Mouse (Mus musculus) myocyte (in vitro differentiated cells): ENCODE data around the gene Slc7a8. TPM values are rescaled to one million over a fixed set of nuclear protein-coding genes. Genes with fewer than 3 reads are reported as not detected.

Experiments used
- H3K27me3 ChIP-seq: one replicate; pipeline ENCODE4 v1.6.1; 2011; ENCODE audit not compliant: control insufficient read depth, insufficient read depth, insufficient read length
- H3K36me3 ChIP-seq: one replicate; pipeline ENCODE4 v1.6.1; 2011; ENCODE audit not compliant: control insufficient read depth, insufficient read depth
- H3K4me2 ChIP-seq: one replicate; pipeline ENCODE4 v1.6.1; 2011; ENCODE audit warnings: low read depth, control low read depth
- H3K4me3 ChIP-seq: one replicate; pipeline ENCODE4 v1.5.1; 2011; ENCODE audit warnings: mild to moderate bottlenecking, control low read depth, moderate library complexity
- H3K79me2 ChIP-seq: one replicate; pipeline ENCODE4 v1.6.1; 2011; ENCODE audit not compliant: control insufficient read depth, insufficient read depth
- H3ac ChIP-seq: one replicate; pipeline ENCODE4 v1.6.1; 2011; ENCODE audit not compliant: control insufficient read depth, insufficient read length
- CEBPB ChIP-seq: IDR thresholded peaks from 2 replicates; pipeline ENCODE4 v1.6.1; 2011; ENCODE audit warnings: mild to moderate bottlenecking, moderate library complexity; ENCODE audit not compliant: poor library complexity, insufficient read depth, severe bottlenecking
- E2F4 ChIP-seq: IDR thresholded peaks from one replicate; pipeline ENCODE4 v1.6.1; 2011; ENCODE audit warnings: mild to moderate bottlenecking, control low read depth, moderate library complexity; ENCODE audit not compliant: insufficient read depth
- MAX ChIP-seq: IDR thresholded peaks from one replicate; pipeline ENCODE4 v1.6.1; 2011; ENCODE audit warnings: low read depth, mild to moderate bottlenecking, control low read depth
- MYOD1 ChIP-seq, 3 experiments: IDR thresholded peaks; one replicate each; pipeline ENCODE4 v1.6.1; 2011; ENCODE audit warnings: control low read depth in 2 of 3, low read depth in 2 of 3, mild to moderate bottlenecking in 2 of 3, moderate library complexity in 1 of 3; ENCODE audit not compliant: insufficient read length in 2 of 3, control insufficient read depth in 1 of 3
- MYOG ChIP-seq, 3 experiments: IDR thresholded peaks; one replicate each; pipeline ENCODE4 v1.6.1; 2011; ENCODE audit warnings: control low read depth in 2 of 3, low read depth in 2 of 3, mild to moderate bottlenecking in 2 of 3; ENCODE audit not compliant: insufficient read length in 2 of 3, control insufficient read depth in 1 of 3, insufficient read depth in 1 of 3
- POLR2A ChIP-seq: IDR thresholded peaks from one replicate; pipeline ENCODE4 v1.6.1; 2011; ENCODE audit warnings: low read depth, mild to moderate bottlenecking, control low read depth, moderate library complexity; ENCODE audit not compliant: insufficient read length
- POLR2AphosphoS2 ChIP-seq: IDR thresholded peaks from one replicate; pipeline ENCODE4 v1.6.1; 2011; ENCODE audit warnings: low read depth, control low read depth; ENCODE audit not compliant: insufficient read length
- REST ChIP-seq: IDR thresholded peaks from one replicate; pipeline ENCODE4 v1.6.1; 2011; ENCODE audit warnings: mild to moderate bottlenecking, control low read depth, moderate library complexity; ENCODE audit not compliant: insufficient read depth, insufficient read length
- SRF ChIP-seq: IDR thresholded peaks from one replicate; pipeline ENCODE4 v1.6.1; 2011; ENCODE audit warnings: low read depth; ENCODE audit not compliant: control insufficient read depth, insufficient read length
- TCF12 ChIP-seq: IDR thresholded peaks from one replicate; pipeline ENCODE4 v1.6.1; 2011; ENCODE audit warnings: mild to moderate bottlenecking, control low read depth; ENCODE audit not compliant: poor library complexity, insufficient read depth, severe bottlenecking
- TCF3 ChIP-seq: IDR thresholded peaks from one replicate; pipeline ENCODE4 v1.6.1; 2011; ENCODE audit warnings: low read depth, control low read depth; ENCODE audit not compliant: insufficient read length
- USF1 ChIP-seq: IDR thresholded peaks from one replicate; pipeline ENCODE4 v1.6.1; 2011; ENCODE audit warnings: low read depth, mild to moderate bottlenecking, control low read depth, moderate library complexity
- polyA plus RNA-seq: library from polyadenylated mRNA; unstranded; fragments of >200 nt; fragmentation: generic; extraction: Trizol; gene quantifications from one replicate; pipeline ENCODE4 v1.2.1, GENCODE M21; 2012; ENCODE audit warnings: missing spikeins

The Slc7a8 gene
- polyA plus RNA-seq, 1 experiment: not detected

GRCm38 (mm10) chr14:54799686-54800085 is 17.9 kb upstream of the Slc7a8 start:
- no peak overlapping the region for H3K4me2 ChIP-seq

GRCm38 (mm10) chr14:54796760-54797159 is 15.0 kb upstream of the Slc7a8 start:
- Histone ChIP-seq H3K27me3 (peaks cover 24% of the 10 kb centered on the region), H3K36me3 (no peaks in the 10 kb centered on the region), H3ac (no peak overlapping the region), H3K79me2 (no peaks in the 10 kb centered on the region), H3K4me3 (no peak overlapping the region), H3K4me2 (no peak overlapping the region)
- TF ChIP-seq POLR2A (no peak), SRF (no peak), POLR2AphosphoS2 (no peak), REST (no peak), USF1 (no peak), TCF12 (no peak), MAX (no peak), MYOD1 (IDR thresholded peaks at IDR 0.05; ENCODE audit: control insufficient read depth in 1 of 3, insufficient read length in 2 of 3, low read depth in 2 of 3) (no peak), MYOG (IDR thresholded peaks at IDR 0.05; ENCODE audit: control insufficient read depth in 1 of 3, insufficient read depth in 1 of 3, insufficient read length in 2 of 3, low read depth in 2 of 3) (no peak), CEBPB (no peak), TCF3 (no peak), E2F4 (no peak)

More at GRCm38 (mm10) chr14:54799686-54800085, 17.9 kb upstream of the Slc7a8 start:
- TF ChIP-seq USF1 (no peak), MAX (no peak), E2F4 (no peak), SRF (no peak), POLR2AphosphoS2 (no peak), TCF3 (no peak), TCF12 (no peak), MYOD1 (IDR thresholded peaks at IDR 0.05; ENCODE audit: control insufficient read depth in 1 of 3, insufficient read length in 2 of 3, low read depth in 2 of 3) (no peak), REST (no peak), MYOG (IDR thresholded peaks at IDR 0.05; ENCODE audit: control insufficient read depth in 1 of 3, insufficient read depth in 1 of 3, insufficient read length in 2 of 3, low read depth in 2 of 3) (no peak)
- H3K79me2 ChIP-seq: no peaks in the 10 kb centered on the region
- H3K4me3 ChIP-seq: no peak overlapping the region
- no peak overlapping the region for H3ac ChIP-seq
- H3K36me3 ChIP-seq: no peaks in the 10 kb centered on the region
- H3K27me3 ChIP-seq: peaks cover 32% of the 10 kb centered on the region

- Histone ChIP-seq H3K27me3 (peaks cover 19% of the 10 kb centered on the region), H3K79me2 (no peaks in the 10 kb centered on the region), H3K4me3 (no peak overlapping the region), H3K36me3 (no peaks in the 10 kb centered on the region), H3ac (no peak overlapping the region), H3K4me2 (no peak overlapping the region)
- TF ChIP-seq REST (no peak), TCF3 (no peak), POLR2A (no peak), SRF (no peak), E2F4 (no peak), CEBPB (no peak), MYOD1 (IDR thresholded peaks at IDR 0.05; ENCODE audit: control insufficient read depth in 1 of 3, insufficient read length in 2 of 3, low read depth in 2 of 3) (no peak), MAX (no peak), USF1 (no peak), POLR2AphosphoS2 (no peak)
Observed at GRCm38 (mm10) chr14:54795901-54796300, 14.2 kb upstream of the Slc7a8 start.

DNA sequence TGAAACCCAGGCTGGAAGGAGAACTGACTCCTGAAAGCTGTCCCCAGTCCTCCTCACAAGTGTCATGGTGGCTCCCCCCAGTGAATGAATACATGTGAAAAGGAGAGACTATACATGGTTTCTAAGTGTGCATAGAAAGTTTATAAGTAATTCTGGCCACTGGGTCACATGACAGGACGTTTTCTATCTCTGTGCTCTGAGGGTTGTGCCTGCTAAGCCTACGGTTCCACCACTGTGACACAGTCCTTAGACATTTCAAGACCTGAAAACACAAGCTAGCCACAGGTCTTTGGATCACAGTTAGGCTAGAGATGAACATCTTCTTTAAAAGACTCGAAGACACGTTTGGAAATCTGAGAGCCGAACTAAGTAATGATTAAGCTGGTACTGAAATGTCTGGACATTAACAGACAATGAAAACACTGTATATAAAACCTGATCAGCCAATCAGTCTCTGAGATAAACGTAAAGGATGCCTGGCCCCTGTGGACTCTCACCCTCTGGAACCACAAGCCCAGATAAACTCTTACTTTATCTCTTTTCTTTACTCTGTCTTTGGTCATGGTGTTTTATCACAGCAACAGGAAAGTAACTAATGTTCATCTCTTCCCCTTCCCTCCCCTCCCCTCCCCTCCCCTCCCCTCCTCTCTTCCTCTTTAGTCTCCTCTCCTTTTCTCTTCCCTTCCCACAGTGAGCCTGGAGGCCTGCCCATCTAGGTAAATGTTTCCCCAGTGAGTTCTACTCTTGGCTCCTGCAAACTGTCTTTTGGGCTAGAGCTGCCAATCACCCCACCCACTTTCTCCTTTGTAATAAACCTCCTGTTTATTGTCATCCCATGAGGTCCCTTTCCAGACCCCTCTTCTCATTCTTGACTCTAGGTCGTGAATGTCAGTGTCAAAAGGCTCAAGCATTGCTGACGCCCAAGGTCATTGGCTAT is 12.4 kb upstream of the Slc7a8 start:
- Histone ChIP-seq H3K36me3 (no peaks in the 10 kb centered on the region), H3K27me3 (peaks cover 19% of the 10 kb centered on the region)
- TF ChIP-seq MAX (no peak), E2F4 (no peak), REST (no peak), USF1 (no peak), POLR2A (no peak), MYOD1 (IDR thresholded peaks at IDR 0.05; ENCODE audit: control insufficient read depth in 1 of 3, insufficient read length in 2 of 3, low read depth in 2 of 3) (no peak)

GRCm38 (mm10) chr14:54793351-54793750 is 11.6 kb upstream of the Slc7a8 start:
- no peak overlapping the region for H3ac ChIP-seq
- H3K79me2 ChIP-seq: no peaks in the 10 kb centered on the region
- TF ChIP-seq USF1: no peak
- TF ChIP-seq MYOD1 (IDR thresholded peaks at IDR 0.05; ENCODE audit: control insufficient read depth in 1 of 3, insufficient read length in 2 of 3, low read depth in 2 of 3): no peak
- TF ChIP-seq TCF3: no peak
- TF ChIP-seq POLR2A: no peak
- TF ChIP-seq SRF: no peak
- no peak for TF ChIP-seq POLR2AphosphoS2
- TF ChIP-seq MYOG (IDR thresholded peaks at IDR 0.05; ENCODE audit: control insufficient read depth in 1 of 3, insufficient read depth in 1 of 3, insufficient read length in 2 of 3, low read depth in 2 of 3): no peak
- TF ChIP-seq REST: no peak
- no peak for TF ChIP-seq TCF12
- TF ChIP-seq CEBPB: no peak
- H3K36me3 ChIP-seq: no peaks in the 10 kb centered on the region
- H3K4me3 ChIP-seq: no peak overlapping the region
- H3K27me3 ChIP-seq: peaks cover 13% of the 10 kb centered on the region
- no peak overlapping the region for H3K4me2 ChIP-seq

More for the DNA sequence above, 12.4 kb upstream of the Slc7a8 start:
- H3K4me2 ChIP-seq: no peak overlapping the region
- no peak overlapping the region for H3ac ChIP-seq
- H3K79me2 ChIP-seq: no peaks in the 10 kb centered on the region
- no peak overlapping the region for H3K4me3 ChIP-seq
